Mouse (Mus musculus) midbrain, embryonic 15.5 days (tissue): Measurements from ENCODE around the gene Chkb. TPM values are rescaled to one million over a fixed set of nuclear protein-coding genes. Genes with fewer than 3 reads are reported as not detected.
A peak's percentile ranks its signal among the peaks of the same experiment; 100 is the strongest.

Experiments used
- ATAC-seq: fragments of 200-750 bp; cut with Nextera tagmentation; replicated peaks from 2 replicates; pipeline ENCODE4 v1.8.0; 2017; ENCODE audit warnings: moderate TSS enrichment
- H3K27ac ChIP-seq: fragments of 300-500 bp; sonication (generic); 2 replicates; pipeline ENCODE4 v1.5.1; 2015; ENCODE audit warnings: mild to moderate bottlenecking, inconsistent platforms
- H3K27me3 ChIP-seq: fragments of 300-500 bp; sonication (generic); replicated peaks from 2 replicates; pipeline ENCODE4 v1.6.1; 2015; ENCODE audit warnings: inconsistent platforms
- H3K36me3 ChIP-seq: fragments of 300-500 bp; sonication (generic); replicated peaks from 2 replicates; pipeline ENCODE4 v1.6.1; 2015; ENCODE audit warnings: inconsistent platforms
- H3K4me1 ChIP-seq: fragments of 300-500 bp; sonication (generic); 2 replicates; pipeline ENCODE4 v1.6.1; 2015; ENCODE audit warnings: inconsistent platforms
- H3K4me2 ChIP-seq: fragments of 300-500 bp; sonication (generic); 2 replicates; pipeline ENCODE4 v1.6.1; 2015; ENCODE audit warnings: inconsistent platforms, mild to moderate bottlenecking, moderate library complexity
- H3K4me3 ChIP-seq: fragments of 300-500 bp; sonication (generic); 2 replicates; pipeline ENCODE4 v1.5.1; 2015; ENCODE audit warnings: mild to moderate bottlenecking, inconsistent platforms
- H3K9ac ChIP-seq: fragments of 300-500 bp; sonication (generic); 2 replicates; pipeline ENCODE4 v1.6.1; 2015; ENCODE audit warnings: mild to moderate bottlenecking, inconsistent platforms
- H3K9me3 ChIP-seq: fragments of 300-500 bp; sonication (generic); 2 replicates; pipeline ENCODE4 v1.6.1; 2016; ENCODE audit warnings: inconsistent platforms
- WGBS: fragments of 180-500 bp; shearing (Covaris S2); methylation state at CpG from one replicate; pipeline ENCODE4 v1.1.7; 2015; ENCODE audit warnings: mixed read lengths; 5-methylcytosine and 5-hydroxymethylcytosine counted together
- polyA plus RNA-seq: library from polyadenylated mRNA; unstranded; fragments of >200 nt; fragmentation: Nextera tagmentation; extraction: Ambion mirVana; gene quantifications from 2 replicates; pipeline ENCODE4 v1.2.1, GENCODE M21; 2015

Gene Chkb
- polyA plus RNA-seq, 1 experiment from 2014 or later, result 92.3 TPM

DNA sequence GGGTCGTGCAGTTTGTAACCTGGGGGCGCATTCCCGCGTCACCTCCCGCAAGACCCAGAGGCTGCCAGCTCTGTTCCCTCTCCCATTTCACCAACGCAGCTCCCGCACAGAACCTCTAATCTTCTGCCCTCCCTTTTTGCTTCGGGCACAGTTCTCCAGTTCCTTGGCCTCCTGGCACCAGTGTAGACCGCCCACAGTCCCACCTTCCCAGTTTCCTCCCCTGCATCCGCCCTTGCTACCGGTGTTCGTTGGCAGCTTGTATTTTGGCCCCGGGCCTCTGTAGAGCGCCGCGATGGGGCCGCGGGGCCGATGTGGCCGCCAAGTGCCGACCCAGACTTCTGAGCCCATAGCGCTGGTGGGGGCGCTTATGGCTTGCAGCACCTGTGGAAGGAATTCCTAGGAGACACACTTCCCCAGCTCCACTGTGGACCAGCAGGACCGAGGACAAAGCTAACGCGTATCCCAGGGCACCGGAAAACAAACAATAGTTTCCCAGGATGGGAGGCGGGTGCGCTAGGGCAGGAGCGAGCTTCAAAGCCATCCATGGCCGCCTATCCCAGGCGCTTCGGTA, 50.8 kb downstream of the Chkb start, which contains the start of gene Odf3b:
Gene Odf3b, minus strand, starts transcription at position 452 of the 571 bp plus-strand sequence.
- Histone ChIP-seq H3K4me3 (peak within 1 kb of the TSS; percentile 34), H3K4me1 (peaks cover 24% of the 10 kb centered on the region), H3K27ac (no peak within 1 kb of the TSS), H3K36me3 (no peaks in the 10 kb centered on the region), H3K9ac (peak within 1 kb of the TSS; percentile 36), H3K4me2 (peak within 1 kb of the TSS; percentile 69), H3K27me3 (peaks cover 42% of the 10 kb centered on the region), H3K9me3 (no peaks in the 10 kb centered on the region)
- 1% methylated on average over 33 of the region's 33 CpGs for WGBS
- peak; percentile 37; the same call in 1 of the 2 replicates for ATAC-seq

DNA sequence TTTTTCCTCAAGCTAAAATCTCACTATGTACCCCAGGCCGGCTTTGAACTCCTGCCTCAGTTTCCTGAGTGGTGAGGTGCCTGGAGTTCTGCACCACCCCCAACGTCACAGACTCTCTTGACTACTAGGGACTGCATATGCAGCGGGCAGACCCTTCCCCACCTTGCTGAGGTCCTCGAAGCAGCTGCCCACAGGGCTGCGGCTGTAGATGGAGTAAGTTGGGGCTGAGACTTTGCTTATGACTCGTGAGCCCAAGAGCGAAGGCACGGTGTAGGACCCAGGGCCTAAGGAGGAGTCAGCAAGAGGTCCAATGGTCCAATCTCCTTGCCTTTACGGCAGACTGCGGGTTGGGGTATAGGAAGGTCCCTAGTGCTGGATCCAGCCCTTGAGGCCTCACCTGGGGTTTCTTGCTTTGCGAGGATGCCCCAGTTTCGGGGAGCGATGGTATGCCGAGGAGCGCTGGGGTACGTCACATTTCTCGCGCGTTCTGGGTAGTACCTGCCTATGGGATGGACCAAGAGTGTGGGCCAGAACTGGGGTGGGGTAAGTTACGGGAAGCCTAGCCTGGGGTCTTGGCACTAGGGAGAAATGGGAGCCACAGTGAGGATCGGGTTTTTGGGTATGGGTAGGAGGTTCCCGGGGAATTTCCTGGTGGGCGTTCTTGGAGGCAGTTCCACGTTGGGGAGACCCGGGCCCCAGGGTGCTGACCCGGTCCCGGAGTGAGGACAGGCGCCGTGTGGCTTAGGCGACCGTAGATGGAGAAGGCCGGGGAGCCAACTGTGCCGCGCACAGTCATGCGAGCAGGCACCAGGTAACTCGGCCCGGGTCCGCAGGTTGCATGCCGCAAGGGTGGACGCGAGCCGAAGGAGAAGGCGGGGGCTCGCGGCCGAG, 51.5 kb downstream of the Chkb start:
- Histone ChIP-seq H3K4me1 (peaks cover 26% of the 10 kb centered on the region), H3K9ac (peak overlapping the region; percentile 36), H3K9me3 (no peaks in the 10 kb centered on the region), H3K27me3 (peaks cover 42% of the 10 kb centered on the region), H3K4me2 (peak overlapping the region; percentile 69), H3K27ac (no peak overlapping the region), H3K36me3 (no peaks in the 10 kb centered on the region), H3K4me3 (peak overlapping the region; percentile 34)
- WGBS, result 11% methylated on average over 46 of the region's 46 CpGs
- ATAC-seq, result no peak

DNA sequence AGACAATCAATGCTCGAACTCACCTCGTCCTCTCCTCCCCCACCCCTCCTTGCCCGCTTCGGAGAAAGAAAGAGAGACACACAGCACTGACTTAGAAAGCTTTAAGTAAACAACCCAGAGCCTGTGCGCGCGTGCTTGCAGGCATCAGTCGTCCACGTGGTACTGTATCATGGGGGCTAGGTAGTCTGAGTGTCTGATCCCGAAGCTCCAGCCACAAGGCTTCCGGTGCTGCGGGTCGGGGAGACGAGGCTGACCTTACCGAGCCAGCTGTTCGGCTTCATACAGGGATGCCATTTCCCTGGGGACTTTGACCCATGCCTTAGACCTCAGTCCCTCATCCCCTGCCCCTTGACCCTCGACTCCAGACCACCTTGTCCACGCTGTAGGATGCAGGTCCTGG, 52.3 kb downstream of the Chkb start:
- 5% methylated on average over 18 of the region's 18 CpGs for WGBS
- Histone ChIP-seq H3K27me3 (peaks cover 42% of the 10 kb centered on the region), H3K9ac (no peak overlapping the region)

DNA sequence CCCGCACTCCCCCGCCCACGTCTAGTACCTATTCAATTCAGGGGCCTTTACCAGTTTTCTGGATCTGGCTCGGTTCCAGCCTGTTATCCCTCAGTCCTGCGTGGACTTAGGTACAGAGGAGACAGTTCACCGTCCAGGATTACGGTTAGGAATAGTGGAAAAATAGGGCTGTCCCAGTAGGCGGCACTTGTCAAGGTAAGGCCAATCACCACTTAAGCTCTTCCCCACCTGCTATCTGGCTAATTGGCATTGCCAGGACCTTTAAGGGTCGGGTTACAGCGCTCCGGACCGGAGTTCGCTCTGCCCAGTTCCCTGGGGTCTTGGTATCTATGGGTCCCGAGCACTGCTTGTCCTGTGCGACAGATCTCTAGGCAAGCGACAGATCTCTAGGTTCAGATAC, 52.8 kb downstream of the Chkb start, which contains the start of gene Tymp:
Gene Tymp, minus strand, starts transcription at position 83 of the 400 bp plus-strand sequence.
- H3K4me2 ChIP-seq, result no peak within 1 kb of the TSS
- peaks cover 34% of the 10 kb centered on the region for H3K4me1 ChIP-seq
- ATAC-seq, result no peak
- 24% methylated on average over 16 of the region's 16 CpGs for WGBS
- H3K36me3 ChIP-seq, result peaks cover 3% of the 10 kb centered on the region; the same call in 1 of the 2 replicates
- H3K27ac ChIP-seq, result no peak within 1 kb of the TSS
- H3K9ac ChIP-seq, result no peak within 1 kb of the TSS
- no peak within 1 kb of the TSS for H3K4me3 ChIP-seq
- peaks cover 42% of the 10 kb centered on the region for H3K27me3 ChIP-seq
- no peaks in the 10 kb centered on the region for H3K9me3 ChIP-seq

More for the DNA sequence above, 52.3 kb downstream of the Chkb start:
- no peak overlapping the region for H3K27ac ChIP-seq
- no peak for ATAC-seq
- H3K4me2 ChIP-seq, result no peak overlapping the region
- H3K4me3 ChIP-seq, result no peak overlapping the region
- peaks cover 34% of the 10 kb centered on the region for H3K4me1 ChIP-seq
- H3K9me3 ChIP-seq, result no peaks in the 10 kb centered on the region
- H3K36me3 ChIP-seq, result no peaks in the 10 kb centered on the region

Other genes with a start within 250 kb of the Chkb start
- gene Plxnb2, start 249.1 kb downstream of the Chkb start, polyA plus RNA-seq, result 101 and 108 TPM in 2 replicates
- 117 and 123 TPM in 2 replicates for gene Dennd6b, start 233.4 kb downstream of the Chkb start, polyA plus RNA-seq
- gene Ppp6r2, start 218.4 kb downstream of the Chkb start, polyA plus RNA-seq, result 83.2 and 89.8 TPM in 2 replicates
- 106 and 112 TPM in 2 replicates for gene Sbf1, start 114.6 kb downstream of the Chkb start, polyA plus RNA-seq
- not detected in 2 replicates for gene Adm2, start 107.2 kb downstream of the Chkb start, polyA plus RNA-seq
- not detected in 2 replicates for gene Miox, start 95.5 kb downstream of the Chkb start, polyA plus RNA-seq
- gene Lmf2, start 74.2 kb downstream of the Chkb start, polyA plus RNA-seq, result 30.5 and 35.0 TPM in 2 replicates
- 115 and 121 TPM in 2 replicates for gene Ncaph2, start 74.2 kb downstream of the Chkb start, polyA plus RNA-seq
- 15.7 and 15.8 TPM in 2 replicates for gene Sco2, start 56.1 kb downstream of the Chkb start, polyA plus RNA-seq
- 2.1 and 2.7 TPM in 2 replicates for gene Tymp, start 52.9 kb downstream of the Chkb start, polyA plus RNA-seq
- gene Odf3b, start 50.6 kb downstream of the Chkb start, polyA plus RNA-seq, result 3.4 and 4.3 TPM in 2 replicates
- gene Klhdc7b, start 45.0 kb downstream of the Chkb start, polyA plus RNA-seq, result 0.05 TPM in 1 of 2 replicates, not detected in the other
- not detected in 2 replicates for gene Syce3, start 19.4 kb downstream of the Chkb start, polyA plus RNA-seq
- 1.2 and 1.8 TPM in 2 replicates for gene Cpt1b, start 4.0 kb downstream of the Chkb start, polyA plus RNA-seq
- gene C730034F03Rik, start 319 bp downstream of the Chkb start, polyA plus RNA-seq, result 7.3 and 8.2 TPM in 2 replicates
- gene Gm44502, start 212 bp downstream of the Chkb start, polyA plus RNA-seq, result not detected in 2 replicates
- gene Mapk8ip2, start 24.0 kb upstream of the Chkb start, polyA plus RNA-seq, result 84.8 and 88.5 TPM in 2 replicates
- gene Arsa, start 47.5 kb upstream of the Chkb start, polyA plus RNA-seq, result 31.9 and 32.3 TPM in 2 replicates
- 16.0 and 16.9 TPM in 2 replicates for gene Shank3, start 69.7 kb upstream of the Chkb start, polyA plus RNA-seq
- gene Acr, start 138.4 kb upstream of the Chkb start, polyA plus RNA-seq, result 2.4 and 3.2 TPM in 2 replicates
- gene Rabl2, start 162.0 kb upstream of the Chkb start, polyA plus RNA-seq, result 81.3 and 92.1 TPM in 2 replicates